Mouse (Mus musculus) bone marrow, adult 2 months (tissue): Measurements from ENCODE around the gene Hcrtr1.

ENCODE experiments used
- CTCF ChIP-seq: fragments of 200-500 bp; IDR thresholded peaks from 2 replicates; pipeline ENCODE4 v1.5.1; 2011; ENCODE audit warnings: low read length, control low read depth; ENCODE audit not compliant: control insufficient read depth, insufficient read depth
- POLR2A ChIP-seq: fragments of 200-500 bp; IDR thresholded peaks from 2 replicates; pipeline ENCODE4 v1.6.1; 2011; ENCODE audit warnings: low read depth, mild to moderate bottlenecking, control low read depth, low read length, borderline replicate concordance; ENCODE audit not compliant: control insufficient read depth

GRCm38 (mm10) chr4:130140992-130141402 is 1.8 kb upstream of the Hcrtr1 start:
- TF ChIP-seq POLR2A (no peak), CTCF (no peak)
